Mouse (Mus musculus): ENCODE results near the gene Usp5. TPM values are rescaled to one million over a fixed set of nuclear protein-coding genes. Genes with fewer than 3 reads are reported as not detected.

Usp5 gene
- 149 and 163 TPM in 2 replicates for polyA plus RNA-seq (2015; fragmentation: Nextera tagmentation; extraction: Ambion mirVana)

- peaks cover 48% of the 10 kb centered on the region for H3K36me3 ChIP-seq
- H3K9ac ChIP-seq: peak within 1 kb of the TSS; percentile 87
- H3K4me2 ChIP-seq: peak within 1 kb of the TSS; percentile 92
- no peaks in the 10 kb centered on the region for H3K9me3 ChIP-seq
- H3K4me3 ChIP-seq: peak within 1 kb of the TSS; percentile 67
- under 1% methylated on average over 55 of the region's 55 CpGs for WGBS
- no peaks in the 10 kb centered on the region for H3K27me3 ChIP-seq
- ATAC-seq (ENCODE audit: insufficient number of reproducible peaks, insufficient read depth, low FRiP score, low TSS enrichment, low read depth): peak; percentile 95
- H3K4me1 ChIP-seq: peaks cover 34% of the 10 kb centered on the region
- peak within 1 kb of the TSS; percentile 92 for H3K27ac ChIP-seq
These were observed at the start of gene Usp5, which contains the start of gene Cdca3 for GRCm38 (mm10) chr6:124828868-124829798. Usp5 (minus strand) TSS chr6:124829484. Cdca3 (plus strand) TSS chr6:124829547.

- Histone ChIP-seq H3K36me3 (no peaks in the 10 kb centered on the region), H3K9me3 (no peaks in the 10 kb centered on the region), H3K4me2 (no peak overlapping the region), H3K27ac (no peak overlapping the region), H3K4me3 (no peak overlapping the region), H3K4me1 (no peaks in the 10 kb centered on the region), H3K27me3 (no peaks in the 10 kb centered on the region), H3K9ac (no peak overlapping the region)
- ATAC-seq (ENCODE audit: insufficient number of reproducible peaks, insufficient read depth, low FRiP score, low TSS enrichment, low read depth): no peak
- WGBS: 21% methylated on average over 3 of the region's 3 CpGs
These were observed 45.1 kb upstream of the Usp5 start for GRCm38 (mm10) chr6:124874348-124874747.

- H3K9ac ChIP-seq: no peak overlapping the region
- H3K9me3 ChIP-seq: no peaks in the 10 kb centered on the region
- no peaks in the 10 kb centered on the region for H3K36me3 ChIP-seq
- peaks cover 27% of the 10 kb centered on the region for H3K4me1 ChIP-seq
- no peak overlapping the region for H3K4me2 ChIP-seq
- no peak for ATAC-seq (ENCODE audit: insufficient number of reproducible peaks, insufficient read depth, low FRiP score, low TSS enrichment, low read depth)
- WGBS: 51% methylated on average over 6 of the region's 7 CpGs
- H3K27me3 ChIP-seq: peaks cover 37% of the 10 kb centered on the region
- no peak overlapping the region for H3K27ac ChIP-seq
- H3K4me3 ChIP-seq: no peak overlapping the region
These were observed 37.3 kb upstream of the Usp5 start for GRCm38 (mm10) chr6:124866560-124866959.

- no peak overlapping the region for H3K4me2 ChIP-seq
- H3K27ac ChIP-seq: no peak overlapping the region
- H3K4me3 ChIP-seq: no peak overlapping the region
- 46% methylated on average over 18 of the region's 18 CpGs for WGBS
- H3K9me3 ChIP-seq: no peaks in the 10 kb centered on the region
- H3K36me3 ChIP-seq: no peaks in the 10 kb centered on the region
- peaks cover 42% of the 10 kb centered on the region for H3K27me3 ChIP-seq
- peaks cover 32% of the 10 kb centered on the region for H3K4me1 ChIP-seq
- ATAC-seq (ENCODE audit: insufficient number of reproducible peaks, insufficient read depth, low FRiP score, low TSS enrichment, low read depth): no peak
- peak overlapping the region; percentile 33; the same call in 1 of the 2 replicates for H3K9ac ChIP-seq
These were observed 36.6 kb upstream of the Usp5 start for GRCm38 (mm10) chr6:124865766-124866362.

GRCm38 (mm10) chr6:124863658-124864298, 34.5 kb upstream of the Usp5 start, which contains the start of gene Gpr162:
Gpr162 (minus strand) TSS chr6:124863983.
- H3K27ac ChIP-seq: peak within 1 kb of the TSS; percentile 28; the same call in 1 of the 2 replicates
- H3K9me3 ChIP-seq: no peaks in the 10 kb centered on the region
- H3K4me1 ChIP-seq: peaks cover 49% of the 10 kb centered on the region
- no peaks in the 10 kb centered on the region for H3K36me3 ChIP-seq
- peaks cover 42% of the 10 kb centered on the region for H3K27me3 ChIP-seq
- 0 out of 2 replicates have a peak, but pooled peaks have one; percentile 1 for ATAC-seq (ENCODE audit: insufficient number of reproducible peaks, insufficient read depth, low FRiP score, low TSS enrichment, low read depth)
- H3K4me3 ChIP-seq: peak within 1 kb of the TSS; percentile 55
- WGBS: 1% methylated on average over 42 of the region's 43 CpGs
- H3K9ac ChIP-seq: peak within 1 kb of the TSS; percentile 78
- peak within 1 kb of the TSS; percentile 84 for H3K4me2 ChIP-seq

GRCm38 (mm10) chr6:124863125-124863657, 33.9 kb upstream of the Usp5 start:
- ATAC-seq (ENCODE audit: insufficient number of reproducible peaks, insufficient read depth, low FRiP score, low TSS enrichment, low read depth): peak; percentile 11; the same call in 1 of the 2 replicates
- H3K36me3 ChIP-seq: no peaks in the 10 kb centered on the region
- H3K27ac ChIP-seq: no peak overlapping the region
- under 1% methylated on average over 15 of the region's 16 CpGs for WGBS
- peak overlapping the region; percentile 78 for H3K9ac ChIP-seq
- peak overlapping the region; percentile 84 for H3K4me2 ChIP-seq
- peaks cover 42% of the 10 kb centered on the region for H3K27me3 ChIP-seq
- H3K4me1 ChIP-seq: peaks cover 55% of the 10 kb centered on the region
- H3K4me3 ChIP-seq: peak overlapping the region; percentile 55
- H3K9me3 ChIP-seq: no peaks in the 10 kb centered on the region

- Histone ChIP-seq H3K9me3 (no peaks in the 10 kb centered on the region), H3K4me2 (peak overlapping the region; percentile 84), H3K4me3 (peak overlapping the region; percentile 55), H3K9ac (peak overlapping the region; percentile 78), H3K27ac (no peak overlapping the region), H3K4me1 (peaks cover 60% of the 10 kb centered on the region), H3K36me3 (no peaks in the 10 kb centered on the region), H3K27me3 (peaks cover 42% of the 10 kb centered on the region)
- no peak for ATAC-seq (ENCODE audit: insufficient number of reproducible peaks, insufficient read depth, low FRiP score, low TSS enrichment, low read depth)
- WGBS: 10% methylated on average over 8 of the region's 8 CpGs
These were observed 33.3 kb upstream of the Usp5 start for GRCm38 (mm10) chr6:124862406-124863124.

- Histone ChIP-seq H3K4me1 (peaks cover 60% of the 10 kb centered on the region), H3K4me2 (no peak overlapping the region), H3K27ac (no peak overlapping the region), H3K9ac (no peak overlapping the region), H3K4me3 (no peak overlapping the region), H3K27me3 (peaks cover 42% of the 10 kb centered on the region), H3K36me3 (no peaks in the 10 kb centered on the region), H3K9me3 (no peaks in the 10 kb centered on the region)
- ATAC-seq (ENCODE audit: insufficient number of reproducible peaks, insufficient read depth, low FRiP score, low TSS enrichment, low read depth): no peak
- WGBS: 25% methylated on average over 3 of the region's 3 CpGs
These were observed 32.5 kb upstream of the Usp5 start for GRCm38 (mm10) chr6:124861802-124862201.

- Histone ChIP-seq H3K27ac (no peak overlapping the region), H3K27me3 (peaks cover 42% of the 10 kb centered on the region), H3K4me1 (peaks cover 61% of the 10 kb centered on the region), H3K9ac (no peak overlapping the region), H3K36me3 (no peaks in the 10 kb centered on the region), H3K4me2 (no peak overlapping the region), H3K9me3 (no peaks in the 10 kb centered on the region), H3K4me3 (no peak overlapping the region)
- WGBS: 81% methylated on average over 19 of the region's 19 CpGs
- no peak for ATAC-seq (ENCODE audit: insufficient number of reproducible peaks, insufficient read depth, low FRiP score, low TSS enrichment, low read depth)
These were observed 32.0 kb upstream of the Usp5 start for GRCm38 (mm10) chr6:124861266-124861665.

GRCm38 (mm10) chr6:124860511-124860910, 31.2 kb upstream of the Usp5 start:
- Histone ChIP-seq H3K4me1 (peaks cover 69% of the 10 kb centered on the region), H3K27ac (no peak overlapping the region), H3K27me3 (peaks cover 35% of the 10 kb centered on the region), H3K4me3 (no peak overlapping the region), H3K9ac (0 out of 2 replicates have a peak overlapping the region, but pooled peaks have one; percentile 33), H3K36me3 (no peaks in the 10 kb centered on the region), H3K9me3 (no peaks in the 10 kb centered on the region), H3K4me2 (no peak overlapping the region)
- no peak for ATAC-seq (ENCODE audit: insufficient number of reproducible peaks, insufficient read depth, low FRiP score, low TSS enrichment, low read depth)
- WGBS: 87% methylated on average over 9 of the region's 9 CpGs
